Mouse (Mus musculus) 416B (cell line): ENCODE measurements around the gene Kazald1.
A peak's percentile ranks its signal among the peaks of the same experiment; 100 is the strongest.

Source experiments
- DNase-seq: peaks from one replicate; pipeline ENCODE4 v3.0.0; 2011; ENCODE audit warnings: low read depth

The Kazald1 gene

GRCm38 (mm10) chr19:45048644-45049365, 26.2 kb upstream of the Kazald1 start:
- no peak for DNase-seq

- DNase-seq = peak; percentile 51
These were observed 25.5 kb upstream of the Kazald1 start for GRCm38 (mm10) chr19:45049523-45049922.

GRCm38 (mm10) chr19:45053451-45053850, 21.6 kb upstream of the Kazald1 start:
- no peak for DNase-seq

GRCm38 (mm10) chr19:45054892-45055690, 19.9 kb upstream of the Kazald1 start:
- DNase-seq = peak; percentile 77

- peak; percentile 87 for DNase-seq
These were observed 18.7 kb upstream of the Kazald1 start for GRCm38 (mm10) chr19:45056364-45056763.

GRCm38 (mm10) chr19:45056908-45057698, 17.9 kb upstream of the Kazald1 start:
- peak; percentile 60 for DNase-seq

- no peak for DNase-seq
These were observed 17.3 kb upstream of the Kazald1 start for GRCm38 (mm10) chr19:45057724-45058112.

- peak; percentile 100 for DNase-seq
These were observed 16.8 kb upstream of the Kazald1 start for GRCm38 (mm10) chr19:45058113-45058839.

- no peak for DNase-seq
These were observed 16.2 kb upstream of the Kazald1 start for GRCm38 (mm10) chr19:45058841-45059240.

- DNase-seq = peak; percentile 54
These were observed 11.3 kb upstream of the Kazald1 start for GRCm38 (mm10) chr19:45063565-45064292.

GRCm38 (mm10) chr19:45065226-45065625, 9.8 kb upstream of the Kazald1 start:
- no peak for DNase-seq

GRCm38 (mm10) chr19:45067170-45067569, 7.9 kb upstream of the Kazald1 start:
- DNase-seq = no peak

GRCm38 (mm10) chr19:45067758-45068510, 7.1 kb upstream of the Kazald1 start:
- DNase-seq = peak; percentile 23

- peak; percentile 93 for DNase-seq
These were observed 1.0 kb upstream of the Kazald1 start for GRCm38 (mm10) chr19:45073871-45074542.

GRCm38 (mm10) chr19:45075323-45076035, 438 bp downstream of the Kazald1 start:
- peak; percentile 61 for DNase-seq

- no peak for DNase-seq
These were observed 1.1 kb downstream of the Kazald1 start for GRCm38 (mm10) chr19:45076036-45076575.

GRCm38 (mm10) chr19:45076586-45077510, 1.8 kb downstream of the Kazald1 start:
- DNase-seq = peak; percentile 63
